Mouse (Mus musculus): ENCODE measurements at regions not wholly inside any gene's neighbourhood (a gene's known extent, or its start where the extent isn't known, plus 50 kb on each side); places are given as distances from the start of the nearest gene placed in this dataset.

GRCm38 (mm10) chr2:137379816-137380215, 263.4 kb upstream of the Jag1 start:
- DNase-seq = no peak
- H3K27me3 ChIP-seq (ENCODE audit: control insufficient read depth, insufficient read depth, low read length) = no peaks in the 10 kb centered on the region
- 85% methylated on average over 2 of the region's 2 CpGs for WGBS
- no peak overlapping the region for H3K4me3 ChIP-seq (replicated peaks; ENCODE audit: insufficient read depth, low read depth, low read length)
- TF ChIP-seq CTCF (IDR thresholded peaks at IDR 0.05; ENCODE audit: borderline replicate concordance, insufficient read depth, low read depth, low read length) (no peak), POLR2A (IDR thresholded peaks at IDR 0.05; ENCODE audit: borderline replicate concordance, insufficient read depth, low read length) (no peak)
- no peaks in the 10 kb centered on the region for H3K4me1 ChIP-seq (ENCODE audit: control insufficient read depth, insufficient read depth, low read length)
- no peak overlapping the region for H3K27ac ChIP-seq (ENCODE audit: insufficient read depth, low read length)

GRCm38 (mm10) chr2:137375346-137375745, 258.9 kb upstream of the Jag1 start:
- H3K4me1 ChIP-seq (ENCODE audit: control insufficient read depth, insufficient read depth, low read length) = no peaks in the 10 kb centered on the region
- no peak for DNase-seq
- no peak overlapping the region for H3K27ac ChIP-seq (ENCODE audit: insufficient read depth, low read length)
- H3K27me3 ChIP-seq (ENCODE audit: control insufficient read depth, insufficient read depth, low read length) = no peaks in the 10 kb centered on the region
- TF ChIP-seq CTCF (IDR thresholded peaks at IDR 0.05; ENCODE audit: borderline replicate concordance, insufficient read depth, low read depth, low read length) = no peak
- no peak for TF ChIP-seq POLR2A (IDR thresholded peaks at IDR 0.05; ENCODE audit: borderline replicate concordance, insufficient read depth, low read length)
- 87% methylated on average over 5 of the region's 5 CpGs for WGBS
- no peak overlapping the region for H3K4me3 ChIP-seq (replicated peaks; ENCODE audit: insufficient read depth, low read depth, low read length)

GRCm38 (mm10) chr2:137371062-137371461, 254.6 kb upstream of the Jag1 start:
- Histone ChIP-seq H3K4me3 (replicated peaks; ENCODE audit: insufficient read depth, low read depth, low read length) (no peak overlapping the region), H3K4me1 (ENCODE audit: control insufficient read depth, insufficient read depth, low read length) (no peaks in the 10 kb centered on the region), H3K27ac (ENCODE audit: insufficient read depth, low read length) (no peak overlapping the region), H3K27me3 (ENCODE audit: control insufficient read depth, insufficient read depth, low read length) (no peaks in the 10 kb centered on the region)
- DNase-seq = no peak
- TF ChIP-seq POLR2A (IDR thresholded peaks at IDR 0.05; ENCODE audit: borderline replicate concordance, insufficient read depth, low read length) (no peak), CTCF (IDR thresholded peaks at IDR 0.05; ENCODE audit: borderline replicate concordance, insufficient read depth, low read depth, low read length) (no peak)
- WGBS = 36% methylated on average over 2 of the region's 2 CpGs

- no peaks in the 10 kb centered on the region for H3K27me3 ChIP-seq (ENCODE audit: control insufficient read depth, insufficient read depth, low read length)
- no peaks in the 10 kb centered on the region for H3K4me1 ChIP-seq (ENCODE audit: control insufficient read depth, insufficient read depth, low read length)
- 56% methylated on average over 2 of the region's 2 CpGs for WGBS
- no peak overlapping the region for H3K4me3 ChIP-seq (replicated peaks; ENCODE audit: insufficient read depth, low read depth, low read length)
- TF ChIP-seq CTCF (IDR thresholded peaks at IDR 0.05; ENCODE audit: borderline replicate concordance, insufficient read depth, low read depth, low read length) (no peak), POLR2A (IDR thresholded peaks at IDR 0.05; ENCODE audit: borderline replicate concordance, insufficient read depth, low read length) (no peak)
- no peak overlapping the region for H3K27ac ChIP-seq (ENCODE audit: insufficient read depth, low read length)
- DNase-seq = no peak
Measured at GRCm38 (mm10) chr2:137363006-137363405, 246.6 kb upstream of the Jag1 start.

- Histone ChIP-seq H3K27ac (ENCODE audit: insufficient read depth, low read length) (no peak overlapping the region), H3K4me1 (ENCODE audit: control insufficient read depth, insufficient read depth, low read length) (no peaks in the 10 kb centered on the region), H3K27me3 (ENCODE audit: control insufficient read depth, insufficient read depth, low read length) (no peaks in the 10 kb centered on the region; the same call in 1 of the 2 replicates), H3K4me3 (replicated peaks; ENCODE audit: insufficient read depth, low read depth, low read length) (no peak overlapping the region)
- DNase-seq = no peak
- 67% methylated on average over 13 of the region's 13 CpGs for WGBS
- no peak for TF ChIP-seq CTCF (IDR thresholded peaks at IDR 0.05; ENCODE audit: borderline replicate concordance, insufficient read depth, low read depth, low read length)
- no peak for TF ChIP-seq POLR2A (IDR thresholded peaks at IDR 0.05; ENCODE audit: borderline replicate concordance, insufficient read depth, low read length)
Measured at GRCm38 (mm10) chr2:137357181-137357738, 240.8 kb upstream of the Jag1 start.

- DNase-seq = no peak
- no peak overlapping the region for H3K27ac ChIP-seq (ENCODE audit: insufficient read depth, low read length)
- H3K4me3 ChIP-seq (replicated peaks; ENCODE audit: insufficient read depth, low read depth, low read length) = no peak overlapping the region
- no peak for TF ChIP-seq POLR2A (IDR thresholded peaks at IDR 0.05; ENCODE audit: borderline replicate concordance, insufficient read depth, low read length)
- TF ChIP-seq CTCF (IDR thresholded peaks at IDR 0.05; ENCODE audit: borderline replicate concordance, insufficient read depth, low read depth, low read length) = no peak
- H3K4me1 ChIP-seq (ENCODE audit: control insufficient read depth, insufficient read depth, low read length) = no peaks in the 10 kb centered on the region
- no peaks in the 10 kb centered on the region for H3K27me3 ChIP-seq (ENCODE audit: control insufficient read depth, insufficient read depth, low read length)
- WGBS = 20% methylated on average over 2 of the region's 2 CpGs
Measured at GRCm38 (mm10) chr2:137343736-137344135, 227.3 kb upstream of the Jag1 start.

GRCm38 (mm10) chr2:137329995-137330394, 213.6 kb upstream of the Jag1 start:
- Histone ChIP-seq H3K4me1 (ENCODE audit: control insufficient read depth, insufficient read depth, low read length) (no peaks in the 10 kb centered on the region), H3K27ac (ENCODE audit: insufficient read depth, low read length) (no peak overlapping the region), H3K27me3 (ENCODE audit: control insufficient read depth, insufficient read depth, low read length) (no peaks in the 10 kb centered on the region), H3K4me3 (replicated peaks; ENCODE audit: insufficient read depth, low read depth, low read length) (no peak overlapping the region)
- TF ChIP-seq POLR2A (IDR thresholded peaks at IDR 0.05; ENCODE audit: borderline replicate concordance, insufficient read depth, low read length) (no peak), CTCF (IDR thresholded peaks at IDR 0.05; ENCODE audit: borderline replicate concordance, insufficient read depth, low read depth, low read length) (no peak)
- no peak for DNase-seq
- WGBS = 91% methylated on average over 8 of the region's 8 CpGs

- Histone ChIP-seq H3K27me3 (ENCODE audit: control insufficient read depth, insufficient read depth, low read length) (no peaks in the 10 kb centered on the region), H3K27ac (ENCODE audit: insufficient read depth, low read length) (no peak overlapping the region), H3K4me1 (ENCODE audit: control insufficient read depth, insufficient read depth, low read length) (no peaks in the 10 kb centered on the region), H3K4me3 (replicated peaks; ENCODE audit: insufficient read depth, low read depth, low read length) (no peak overlapping the region)
- 60% methylated on average over 5 of the region's 5 CpGs for WGBS
- TF ChIP-seq CTCF (IDR thresholded peaks at IDR 0.05; ENCODE audit: borderline replicate concordance, insufficient read depth, low read depth, low read length) = no peak
- no peak for TF ChIP-seq POLR2A (IDR thresholded peaks at IDR 0.05; ENCODE audit: borderline replicate concordance, insufficient read depth, low read length)
- DNase-seq = no peak
Measured at GRCm38 (mm10) chr2:137323445-137323844, 207.0 kb upstream of the Jag1 start.

All from cerebellum, adult 2 months (tissue).